Mouse (Mus musculus) lung, postnatal 0 days (tissue): ENCODE results near the gene Ndc1.

Experiments
- CTCF ChIP-seq: IDR thresholded peaks from 2 replicates; pipeline ENCODE4 v1.5.1; 2016; ENCODE audit warnings: antibody characterized with exemption, mild to moderate bottlenecking
- EP300 ChIP-seq: IDR thresholded peaks from 2 replicates; pipeline ENCODE4 v1.6.1; 2016; ENCODE audit warnings: antibody characterized with exemption, mild to moderate bottlenecking, control low read depth

DNA sequence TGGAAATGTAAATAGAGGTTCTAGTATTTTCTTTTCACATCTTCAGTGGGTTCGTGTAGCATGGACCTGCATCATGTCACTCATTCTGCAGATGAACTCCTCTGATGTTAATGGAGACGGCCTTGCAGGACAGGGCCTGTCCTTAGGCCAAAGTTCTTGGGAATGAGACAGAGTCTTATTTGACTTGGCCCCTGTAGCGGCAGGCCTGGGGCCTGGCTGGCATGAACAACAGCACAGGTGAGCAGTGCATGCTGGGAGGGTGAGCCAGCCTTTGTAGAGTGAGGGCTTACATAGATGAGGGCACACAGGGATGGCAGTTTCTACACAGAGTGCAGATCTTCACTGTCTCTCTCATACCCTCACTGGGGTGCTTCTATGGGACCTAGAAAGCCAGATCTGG is 14.0 kb upstream of the Ndc1 start:
- TF ChIP-seq CTCF (no peak), EP300 (no peak)
